7 mouse cellular contexts compared by ENCODE assay signal in the genomic region with DNA sequence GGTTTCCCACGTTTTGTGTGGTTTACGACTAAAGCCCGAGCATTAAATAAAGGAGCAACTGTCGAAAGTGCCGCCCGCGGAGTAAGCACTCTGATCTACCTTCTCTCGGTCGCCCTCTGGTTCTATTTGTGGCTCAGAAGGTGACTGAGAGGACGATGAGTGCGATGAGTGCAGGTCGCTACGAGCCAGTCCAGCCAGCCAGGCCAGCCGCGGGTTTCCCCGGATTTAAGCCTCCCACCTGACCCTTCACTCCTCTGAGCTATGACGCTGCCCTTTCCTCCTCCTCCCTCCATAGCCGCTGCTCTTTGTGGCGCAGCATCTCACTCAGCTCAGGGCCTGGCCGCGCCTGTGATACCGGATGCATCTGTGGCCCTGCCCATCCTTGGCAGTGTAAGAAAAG. TPM values are rescaled to one million over a fixed set of nuclear protein-coding genes. Genes with fewer than 3 reads are reported as not detected.
DNase-seq lines count a peak whose midpoint lies in the region; ATAC-seq and TF ChIP-seq lines count a peak whose summit lies in the region.

No protein-coding gene starts in this region.

- peak; percentile 51; the same call in 1 of the 2 replicates for TF ChIP-seq POLR2A in brain, embryonic 14.5 days (IDR thresholded peaks at IDR 0.05; ENCODE audit: borderline replicate concordance, extremely low read depth, insufficient read depth, insufficient read length, poor library complexity, severe bottlenecking)
- peak; percentile 62 for TF ChIP-seq POLR2A in embryonic fibroblast, embryonic 13.5 days (IDR thresholded peaks at IDR 0.05; ENCODE audit: low read depth, low read length)

- no peaks in the 10 kb centered on the region for H3K27me3 ChIP-seq in heart, embryonic 13.5 days (replicated peaks)
- H3K27me3 ChIP-seq in kidney, embryonic 15.5 days, result no peaks in the 10 kb centered on the region
- peaks cover 14% of the 10 kb centered on the region for H3K27me3 ChIP-seq in liver, embryonic 11.5 days (replicated peaks; ENCODE audit: control insufficient read depth, insufficient read depth, low read length)
- H3K27me3 ChIP-seq in midbrain, postnatal 0 days (ENCODE audit: insufficient read depth, low read length), result no peaks in the 10 kb centered on the region

- no peaks in the 10 kb centered on the region for H3K9me3 ChIP-seq in heart, embryonic 13.5 days
- no peaks in the 10 kb centered on the region for H3K9me3 ChIP-seq in kidney, embryonic 15.5 days (replicated peaks)
- H3K9me3 ChIP-seq in liver, embryonic 11.5 days (ENCODE audit: control insufficient read depth, low read length), result no peaks in the 10 kb centered on the region
- no peaks in the 10 kb centered on the region for H3K9me3 ChIP-seq in midbrain, postnatal 0 days (ENCODE audit: low read length)

- no peaks in the 10 kb centered on the region for H3K36me3 ChIP-seq in heart, embryonic 13.5 days
- no peaks in the 10 kb centered on the region for H3K36me3 ChIP-seq in kidney, embryonic 15.5 days
- no peaks in the 10 kb centered on the region for H3K36me3 ChIP-seq in liver, embryonic 11.5 days (ENCODE audit: control insufficient read depth, insufficient read depth, low read length)
- no peaks in the 10 kb centered on the region for H3K36me3 ChIP-seq in midbrain, postnatal 0 days (ENCODE audit: insufficient read depth, low read length)

- H3K4me2 ChIP-seq in heart, embryonic 13.5 days, result peak overlapping the region; percentile 68
- H3K4me2 ChIP-seq in kidney, embryonic 15.5 days, result peak overlapping the region; percentile 67
- peak overlapping the region; percentile 46 for H3K4me2 ChIP-seq in liver, embryonic 11.5 days
- peak overlapping the region; percentile 65 for H3K4me2 ChIP-seq in midbrain, postnatal 0 days (ENCODE audit: low read depth, low read length, poor library complexity, severe bottlenecking)

- no peaks in the 10 kb centered on the region for H3K4me1 ChIP-seq in embryonic fibroblast, embryonic 13.5 days (ENCODE audit: control insufficient read depth, insufficient read depth, low read length)
- H3K4me1 ChIP-seq in heart, embryonic 13.5 days, result peaks cover 11% of the 10 kb centered on the region
- H3K4me1 ChIP-seq in kidney, embryonic 15.5 days, result peaks cover 14% of the 10 kb centered on the region; the same call in 1 of the 2 replicates
- H3K4me1 ChIP-seq in liver, embryonic 11.5 days (replicated peaks; ENCODE audit: control insufficient read depth, insufficient read depth, low read length), result no peaks in the 10 kb centered on the region
- no peaks in the 10 kb centered on the region for H3K4me1 ChIP-seq in midbrain, postnatal 0 days (ENCODE audit: insufficient read depth, low read length)

- ATAC-seq in heart, embryonic 13.5 days (ENCODE audit: extremely low read depth, insufficient number of reproducible peaks, low FRiP score, low TSS enrichment), result peak; percentile 44; the same call in 1 of the 2 replicates
- ATAC-seq in kidney, embryonic 15.5 days (replicated peaks; ENCODE audit: low FRiP score), result peak; percentile 89
- no peak; the same call in 1 of the 2 replicates for ATAC-seq in liver, embryonic 11.5 days (replicated peaks; ENCODE audit: low FRiP score)
- ATAC-seq in midbrain, postnatal 0 days (ENCODE audit: low FRiP score), result peak; percentile 90

- H3K9ac ChIP-seq in heart, embryonic 13.5 days, result peak overlapping the region; percentile 77
- H3K9ac ChIP-seq in kidney, embryonic 15.5 days, result peak overlapping the region; percentile 55
- no peak overlapping the region; the same call in 1 of the 2 replicates for H3K9ac ChIP-seq in liver, embryonic 11.5 days (ENCODE audit: low read depth, low read length)
- H3K9ac ChIP-seq in midbrain, postnatal 0 days (replicated peaks; ENCODE audit: low read length, poor library complexity, severe bottlenecking), result peak overlapping the region; percentile 62

- peak overlapping the region; percentile 6; the same call in 1 of the 2 replicates for H3K4me3 ChIP-seq in embryonic fibroblast, embryonic 13.5 days (ENCODE audit: insufficient read depth, low read length)
- peak overlapping the region; percentile 51 for H3K4me3 ChIP-seq in heart, embryonic 13.5 days
- H3K4me3 ChIP-seq in kidney, embryonic 15.5 days (replicated peaks), result peak overlapping the region; percentile 46
- peak overlapping the region; percentile 38 for H3K4me3 ChIP-seq in liver, embryonic 11.5 days (ENCODE audit: low read depth, low read length)
- peak overlapping the region; percentile 32 for H3K4me3 ChIP-seq in midbrain, postnatal 0 days (ENCODE audit: low read depth, low read length)

- 1% methylated on average over 22 of the region's 22 CpGs for WGBS in heart, embryonic 13.5 days
- 3% methylated on average over 22 of the region's 22 CpGs for WGBS in kidney, embryonic 15.5 days
- 1% methylated on average over 22 of the region's 22 CpGs for WGBS in liver, embryonic 11.5 days
- WGBS in midbrain, postnatal 0 days, result 2% methylated on average over 22 of the region's 22 CpGs

- peak; percentile 81 for DNase-seq in brain, embryonic 14.5 days (ENCODE audit: low read depth)
- peak; percentile 41 for DNase-seq in liver, embryonic 11.5 days (ENCODE audit: low spot score)
- peak; percentile 69 for DNase-seq in midbrain, postnatal 0 days (ENCODE audit: low spot score)
- peak; percentile 15 to 40 for DNase-seq in spleen, postnatal 14 days (ENCODE audit: low spot score in 2 of 2)

- H3K27ac ChIP-seq in embryonic fibroblast, embryonic 13.5 days (ENCODE audit: insufficient read depth, low read length), result no peak overlapping the region
- H3K27ac ChIP-seq in heart, embryonic 13.5 days (replicated peaks), result peak overlapping the region; percentile 86
- peak overlapping the region; percentile 68 for H3K27ac ChIP-seq in kidney, embryonic 15.5 days
- H3K27ac ChIP-seq in liver, embryonic 11.5 days (ENCODE audit: low read depth, low read length), result no peak overlapping the region
- H3K27ac ChIP-seq in midbrain, postnatal 0 days (ENCODE audit: low read depth, low read length), result peak overlapping the region; percentile 70

- no peak for TF ChIP-seq CTCF in brain, embryonic 14.5 days (IDR thresholded peaks at IDR 0.05; ENCODE audit: borderline replicate concordance, extremely low read depth, insufficient read depth, insufficient read length)
- no peak for TF ChIP-seq CTCF in embryonic fibroblast, embryonic 13.5 days (IDR thresholded peaks at IDR 0.05; ENCODE audit: borderline replicate concordance, insufficient read depth, low read length)
- peak; percentile 39 for TF ChIP-seq CTCF in midbrain, postnatal 0 days (IDR thresholded peaks at IDR 0.05)

RNA-seq across cellular contexts. Expression of a gene that starts 6.8 kb away (rescaled TPM):
- 19.5 and 21.8 TPM in 2 replicates for polyA plus RNA-seq in brain, embryonic 14.5 days (2012; rRNA removed)
- 12.1 and 13.2 TPM in 2 replicates for polyA plus RNA-seq in embryonic fibroblast, embryonic 13.5 days (2011; ENCODE audit: insufficient read length, low read depth, missing spikeins)
- polyA plus RNA-seq in heart, embryonic 13.5 days (2015; fragmentation: Nextera tagmentation; extraction: Ambion mirVana), result 9.5 and 11.8 TPM in 2 replicates
- 15.3 and 17.9 TPM in 2 replicates for polyA plus RNA-seq in kidney, embryonic 15.5 days (2015; fragmentation: Nextera tagmentation; extraction: Ambion mirVana)
- 5.4 and 7.2 TPM in 2 replicates for polyA plus RNA-seq in liver, embryonic 11.5 days (2014; fragmentation: Nextera tagmentation; extraction: Ambion mirVana)
- total RNA-seq in midbrain, postnatal 0 days (2014; rRNA removed), result 12.8 and 28.6 TPM in 2 replicates
- polyA plus RNA-seq in midbrain, postnatal 0 days (2015; fragmentation: Nextera tagmentation; extraction: Ambion mirVana), result 11.0 and 14.5 TPM in 2 replicates

Comparison
In these comparisons a context has a peak if more than half of its experiments do, and no peak if none do; other contexts are left out.
1. DNase-seq: peak in every context shown above with its lines; median percentile 81 in brain, embryonic 14.5 days; 69 in midbrain, postnatal 0 days; 41 in liver, embryonic 11.5 days; 28 in spleen, postnatal 14 days.
2. H3K27ac ChIP-seq: peak in heart, embryonic 13.5 days (single experiment), kidney, embryonic 15.5 days (single experiment) and midbrain, postnatal 0 days (single experiment); none in embryonic fibroblast, embryonic 13.5 days (single experiment) and liver, embryonic 11.5 days (single experiment).
3. Peak in every context shown above with its lines, with median percentiles within 50 percentile points of each other: H3K4me3 ChIP-seq and H3K4me2 ChIP-seq.